Mouse (Mus musculus): ENCODE data around the gene Pnpla5. TPM values are rescaled to one million over a fixed set of nuclear protein-coding genes. Genes with fewer than 3 reads are reported as not detected.

The Pnpla5 gene
- not detected for polyA plus RNA-seq (2014; fragmentation: Illumina TruSeq; extraction: RNeasy Lipid Tissue Mini Kit (QIAGEN cat#74804); ENCODE audit: low read depth, low replicate concordance)

GRCm38 (mm10) chr15:84123075-84123474 lies at the start of gene Pnpla5:
Gene Pnpla5 (minus strand): TSS chr15:84123175.

GRCm38 (mm10) chr15:84167600-84167999 lies 44.6 kb upstream of the Pnpla5 start, which contains the start of gene Pnpla3:
Gene Pnpla3 (plus strand): TSS chr15:84167837.

GRCm38 (mm10) chr15:84105105-84105923 lies 17.7 kb downstream of the Pnpla5 start, which contains the start of gene Sult4a1:
Gene Sult4a1 (minus strand): TSS chr15:84105754.

GRCm38 (mm10) chr15:84065140-84065539 lies 57.8 kb downstream of the Pnpla5 start, which contains the start of gene Efcab6:
Gene Efcab6 (minus strand): TSS chr15:84065379.

Other genes with a start within 250 kb of the Pnpla5 start
- gene Efcab6, start 57.8 kb downstream of the Pnpla5 start, polyA plus RNA-seq (2014; fragmentation: Illumina TruSeq; extraction: RNeasy Lipid Tissue Mini Kit (QIAGEN cat#74804); ENCODE audit: low read depth, low replicate concordance) = not detected
- gene Sult4a1, start 17.4 kb downstream of the Pnpla5 start, polyA plus RNA-seq (2014; fragmentation: Illumina TruSeq; extraction: RNeasy Lipid Tissue Mini Kit (QIAGEN cat#74804); ENCODE audit: low read depth, low replicate concordance) = not detected
- gene Pnpla3, start 44.7 kb upstream of the Pnpla5 start, polyA plus RNA-seq (2014; fragmentation: Illumina TruSeq; extraction: RNeasy Lipid Tissue Mini Kit (QIAGEN cat#74804); ENCODE audit: low read depth, low replicate concordance) = not detected
- 72.2 TPM for gene Samm50, start 69.1 kb upstream of the Pnpla5 start, polyA plus RNA-seq (2014; fragmentation: Illumina TruSeq; extraction: RNeasy Lipid Tissue Mini Kit (QIAGEN cat#74804); ENCODE audit: low read depth, low replicate concordance)
- gene Parvb, start 108.9 kb upstream of the Pnpla5 start, polyA plus RNA-seq (2014; fragmentation: Illumina TruSeq; extraction: RNeasy Lipid Tissue Mini Kit (QIAGEN cat#74804); ENCODE audit: low read depth, low replicate concordance) = 1.4 TPM
- gene Parvg, start 200.9 kb upstream of the Pnpla5 start, polyA plus RNA-seq (2014; fragmentation: Illumina TruSeq; extraction: RNeasy Lipid Tissue Mini Kit (QIAGEN cat#74804); ENCODE audit: low read depth, low replicate concordance) = not detected

Measured in kidney, adult 10 weeks (tissue).